Mouse (Mus musculus): ENCODE results near the gene Tbx10. TPM values are rescaled to one million over a fixed set of nuclear protein-coding genes. Genes with fewer than 3 reads are reported as not detected.
A peak's percentile ranks its signal among the peaks of the same experiment; 100 is the strongest.
"Not testable (repeated sequence)": the region's sequence is repeated elsewhere in the genome, so short reads cannot be mapped to it uniquely, and the experiment has no call there.

The Tbx10 gene
- polyA plus RNA-seq, 1 experiment from 2014 or later: not detected

- H3K4me2 ChIP-seq (replicated peaks; ENCODE audit: low read depth): no peak overlapping the region
- no peak overlapping the region for H3K9ac ChIP-seq (ENCODE audit: low read length)
- peak; percentile 45 for TF ChIP-seq CTCF (IDR thresholded peaks at IDR 0.05; ENCODE audit: low read depth)
- no peak for TF ChIP-seq EP300 (optimal IDR thresholded peaks at IDR 0.05)
- H3K27ac ChIP-seq (replicated peaks): no peak overlapping the region
- 70% methylated on average over 11 of the region's 11 CpGs for WGBS
- no peaks in the 10 kb centered on the region for H3K36me3 ChIP-seq (ENCODE audit: control insufficient read depth, insufficient read depth, low read length)
- no peaks in the 10 kb centered on the region; the same call in 1 of the 2 replicates for H3K4me1 ChIP-seq (replicated peaks; ENCODE audit: control insufficient read depth, insufficient read depth)
- no peak overlapping the region for H3K4me3 ChIP-seq (ENCODE audit: low read depth, low read length)
- DNase-seq (ENCODE audit: low spot score): no peak
- H3K27me3 ChIP-seq (ENCODE audit: control insufficient read depth, insufficient read depth, low read length): no peaks in the 10 kb centered on the region
- no peaks in the 10 kb centered on the region for H3K9me3 ChIP-seq (ENCODE audit: control insufficient read depth, low read length)
- ATAC-seq (ENCODE audit: low FRiP score, low TSS enrichment): no peak
Measured at GRCm38 (mm10) chr19:3966330-3967075, 26.0 kb upstream of the Tbx10 start.

- no peak for DNase-seq (ENCODE audit: low spot score)
- no peak for TF ChIP-seq EP300 (optimal IDR thresholded peaks at IDR 0.05)
- TF ChIP-seq CTCF (IDR thresholded peaks at IDR 0.05; ENCODE audit: low read depth): no peak
- no peak for ATAC-seq (ENCODE audit: low FRiP score, low TSS enrichment)
- Histone ChIP-seq H3K36me3 (ENCODE audit: control insufficient read depth, insufficient read depth, low read length) (no peaks in the 10 kb centered on the region), H3K9me3 (ENCODE audit: control insufficient read depth, low read length) (no peaks in the 10 kb centered on the region), H3K27ac (replicated peaks) (no peak overlapping the region), H3K9ac (ENCODE audit: low read length) (no peak overlapping the region), H3K27me3 (ENCODE audit: control insufficient read depth, insufficient read depth, low read length) (no peaks in the 10 kb centered on the region), H3K4me3 (ENCODE audit: low read depth, low read length) (no peak overlapping the region), H3K4me1 (replicated peaks; ENCODE audit: control insufficient read depth, insufficient read depth) (no peaks in the 10 kb centered on the region; the same call in 1 of the 2 replicates), H3K4me2 (replicated peaks; ENCODE audit: low read depth) (no peak overlapping the region)
- WGBS: 44% methylated on average over 3 of the region's 3 CpGs
Measured at GRCm38 (mm10) chr19:3967258-3967657, 25.3 kb upstream of the Tbx10 start.

- DNase-seq (ENCODE audit: low spot score): peak; percentile 83
- Histone ChIP-seq H3K27ac (replicated peaks) (peak within 1 kb of the TSS; percentile 74), H3K4me1 (replicated peaks; ENCODE audit: control insufficient read depth, insufficient read depth) (no peaks in the 10 kb centered on the region; the same call in 1 of the 2 replicates), H3K4me2 (replicated peaks; ENCODE audit: low read depth) (peak within 1 kb of the TSS; percentile 11; the same call in 1 of the 2 replicates), H3K9ac (ENCODE audit: low read length) (no peak within 1 kb of the TSS), H3K9me3 (ENCODE audit: control insufficient read depth, low read length) (no peaks in the 10 kb centered on the region), H3K36me3 (ENCODE audit: control insufficient read depth, insufficient read depth, low read length) (no peaks in the 10 kb centered on the region), H3K4me3 (ENCODE audit: low read depth, low read length) (peak within 1 kb of the TSS; percentile 4; the same call in 1 of the 2 replicates), H3K27me3 (ENCODE audit: control insufficient read depth, insufficient read depth, low read length) (no peaks in the 10 kb centered on the region)
- TF ChIP-seq EP300 (optimal IDR thresholded peaks at IDR 0.05) (peak; percentile 92), CTCF (IDR thresholded peaks at IDR 0.05; ENCODE audit: low read depth) (no peak)
- ATAC-seq (ENCODE audit: low FRiP score, low TSS enrichment): peak; percentile 78
- 20% methylated on average over 9 of the region's 9 CpGs for WGBS
Measured at GRCm38 (mm10) chr19:3972229-3972628, 20.3 kb upstream of the Tbx10 start, which contains the start of gene Aldh3b2. Aldh3b2 (plus strand) TSS chr19:3972328.

GRCm38 (mm10) chr19:3974608-3975007 lies 17.9 kb upstream of the Tbx10 start:
- not testable (repeated sequence) for ATAC-seq (ENCODE audit: low FRiP score, low TSS enrichment); H3K27ac ChIP-seq (replicated peaks); H3K4me2 ChIP-seq (replicated peaks; ENCODE audit: low read depth); H3K36me3 ChIP-seq (ENCODE audit: control insufficient read depth, insufficient read depth, low read length); DNase-seq (ENCODE audit: low spot score); H3K27me3 ChIP-seq (ENCODE audit: control insufficient read depth, insufficient read depth, low read length); H3K9me3 ChIP-seq (ENCODE audit: control insufficient read depth, low read length); H3K9ac ChIP-seq (ENCODE audit: low read length); H3K4me1 ChIP-seq (replicated peaks; ENCODE audit: control insufficient read depth, insufficient read depth); H3K4me3 ChIP-seq (ENCODE audit: low read depth, low read length)
- WGBS: 68% methylated on average over 6 of the region's 6 CpGs

- Histone ChIP-seq H3K9me3 (ENCODE audit: control insufficient read depth, low read length) (no peaks in the 10 kb centered on the region), H3K4me2 (replicated peaks; ENCODE audit: low read depth) (no peak overlapping the region), H3K4me1 (replicated peaks; ENCODE audit: control insufficient read depth, insufficient read depth) (no peaks in the 10 kb centered on the region; the same call in 1 of the 2 replicates), H3K4me3 (ENCODE audit: low read depth, low read length) (no peak overlapping the region), H3K27me3 (ENCODE audit: control insufficient read depth, insufficient read depth, low read length) (no peaks in the 10 kb centered on the region), H3K27ac (replicated peaks) (0 out of 2 replicates have a peak overlapping the region, but pooled peaks have one; percentile 1), H3K9ac (ENCODE audit: low read length) (no peak overlapping the region), H3K36me3 (ENCODE audit: control insufficient read depth, insufficient read depth, low read length) (no peaks in the 10 kb centered on the region)
- TF ChIP-seq CTCF (IDR thresholded peaks at IDR 0.05; ENCODE audit: low read depth) (no peak), EP300 (optimal IDR thresholded peaks at IDR 0.05) (no peak)
- ATAC-seq (ENCODE audit: low FRiP score, low TSS enrichment): peak; percentile 48; the same call in 1 of the 2 replicates
- DNase-seq (ENCODE audit: low spot score): peak; percentile 66
- 49% methylated on average over 2 of the region's 2 CpGs for WGBS
Measured at GRCm38 (mm10) chr19:3975866-3976265, 16.7 kb upstream of the Tbx10 start.

- Histone ChIP-seq H3K27me3 (ENCODE audit: control insufficient read depth, insufficient read depth, low read length) (no peaks in the 10 kb centered on the region), H3K9ac (ENCODE audit: low read length) (no peak overlapping the region), H3K27ac (replicated peaks) (no peak overlapping the region), H3K4me2 (replicated peaks; ENCODE audit: low read depth) (no peak overlapping the region), H3K4me3 (ENCODE audit: low read depth, low read length) (no peak overlapping the region), H3K9me3 (ENCODE audit: control insufficient read depth, low read length) (no peaks in the 10 kb centered on the region), H3K36me3 (ENCODE audit: control insufficient read depth, insufficient read depth, low read length) (no peaks in the 10 kb centered on the region), H3K4me1 (replicated peaks; ENCODE audit: control insufficient read depth, insufficient read depth) (no peaks in the 10 kb centered on the region; the same call in 1 of the 2 replicates)
- peak; percentile 82 for DNase-seq (ENCODE audit: low spot score)
- TF ChIP-seq EP300 (optimal IDR thresholded peaks at IDR 0.05) (no peak), CTCF (IDR thresholded peaks at IDR 0.05; ENCODE audit: low read depth) (peak; percentile 95)
- peak; percentile 70 for ATAC-seq (ENCODE audit: low FRiP score, low TSS enrichment)
- 12% methylated on average over 4 of the region's 4 CpGs for WGBS
Measured at GRCm38 (mm10) chr19:3980309-3980708, 12.2 kb upstream of the Tbx10 start.

Measured in stomach, postnatal 0 days (tissue).